8 mouse cellular contexts compared by ENCODE assay signal in genomic region chr2:12327216-12327615, GRCm38 (mm10). TPM values are rescaled to one million over a fixed set of nuclear protein-coding genes. Genes with fewer than 3 reads are reported as not detected.
DNase-seq lines count a peak whose midpoint lies in the region; ATAC-seq and TF ChIP-seq lines count a peak whose summit lies in the region.

No protein-coding gene starts in this region.

- 8% methylated on average over 10 of the region's 10 CpGs for WGBS in forebrain, embryonic 14.5 days
- WGBS in intestine, embryonic 14.5 days, result 12% methylated on average over 10 of the region's 10 CpGs
- WGBS in liver, embryonic 16.5 days (ENCODE audit: insufficient replicate concordance), result 14% methylated on average over 10 of the region's 10 CpGs
- WGBS in neural tube, embryonic 14.5 days, result 10% methylated on average over 10 of the region's 10 CpGs

- peak; percentile 67 for DNase-seq in CD4-positive, CD25-positive, alpha-beta regulatory T cell, adult 2 months (ENCODE audit: low read depth, low spot score)
- DNase-seq in ZHBTc4 (ENCODE audit: low read depth, low spot score), result peak; percentile 78
- peak; percentile 79 for DNase-seq in forebrain, embryonic 14.5 days (ENCODE audit: low spot score)
- peak; percentile 63 for DNase-seq in intestine, embryonic 14.5 days (ENCODE audit: low spot score)
- DNase-seq in left cerebral cortex, adult 2 months (ENCODE audit: extremely low spot score in 1 of 2, low spot score in 2 of 2), result no peak
- no peak for DNase-seq in cerebellum, adult 9-10 months

- TF ChIP-seq CTCF in left cerebral cortex, adult 2 months (IDR thresholded peaks at IDR 0.05), result no peak

- peaks cover 11% of the 10 kb centered on the region for H3K4me1 ChIP-seq in forebrain, embryonic 14.5 days (ENCODE audit: control insufficient read depth, insufficient read depth, low read length)
- H3K4me1 ChIP-seq in intestine, embryonic 14.5 days (replicated peaks; ENCODE audit: control insufficient read depth, insufficient read depth, low read length), result no peaks in the 10 kb centered on the region
- no peaks in the 10 kb centered on the region; the same call in none of the 2 replicates for H3K4me1 ChIP-seq in liver, embryonic 16.5 days (ENCODE audit: control insufficient read depth, low read depth, low read length)
- peaks cover 10% of the 10 kb centered on the region for H3K4me1 ChIP-seq in neural tube, embryonic 14.5 days (ENCODE audit: control insufficient read depth, insufficient read depth, low read length)

- H3K27me3 ChIP-seq in forebrain, embryonic 14.5 days (replicated peaks; ENCODE audit: control insufficient read depth, insufficient read depth, low read length), result no peaks in the 10 kb centered on the region
- H3K27me3 ChIP-seq in intestine, embryonic 14.5 days (replicated peaks; ENCODE audit: control insufficient read depth, insufficient read depth, low read length), result no peaks in the 10 kb centered on the region
- no peaks in the 10 kb centered on the region for H3K27me3 ChIP-seq in liver, embryonic 16.5 days (ENCODE audit: control insufficient read depth, insufficient read depth, low read depth, low read length)
- no peaks in the 10 kb centered on the region for H3K27me3 ChIP-seq in neural tube, embryonic 14.5 days (ENCODE audit: control insufficient read depth, insufficient read depth, low read length)

- no peak overlapping the region for H3K9ac ChIP-seq in forebrain, embryonic 14.5 days (ENCODE audit: low read length)
- H3K9ac ChIP-seq in intestine, embryonic 14.5 days (ENCODE audit: low read length), result no peak overlapping the region
- H3K9ac ChIP-seq in liver, embryonic 16.5 days (ENCODE audit: low read depth, low read length), result no peak overlapping the region
- H3K9ac ChIP-seq in neural tube, embryonic 14.5 days (replicated peaks; ENCODE audit: low read depth, low read length), result no peak overlapping the region

- ATAC-seq in forebrain, embryonic 14.5 days, result peak; percentile 74
- no peak for ATAC-seq in intestine, embryonic 14.5 days (replicated peaks; ENCODE audit: low FRiP score, low TSS enrichment, low read depth)
- 0 out of 2 replicates have a peak, but pooled peaks have one; percentile 47 for ATAC-seq in liver, embryonic 16.5 days (ENCODE audit: low read depth)
- peak; percentile 59; the same call in 1 of the 2 replicates for ATAC-seq in neural tube, embryonic 14.5 days (ENCODE audit: low read depth)

- no peak overlapping the region for H3K27ac ChIP-seq in forebrain, embryonic 14.5 days (ENCODE audit: low read depth, low read length)
- H3K27ac ChIP-seq in intestine, embryonic 14.5 days (ENCODE audit: low read depth), result no peak overlapping the region
- no peak overlapping the region for H3K27ac ChIP-seq in liver, embryonic 16.5 days (ENCODE audit: low read length)
- peak overlapping the region; percentile 24; the same call in 1 of the 2 replicates for H3K27ac ChIP-seq in neural tube, embryonic 14.5 days (ENCODE audit: low read depth, low read length)
- H3K27ac ChIP-seq in left cerebral cortex, adult 2 months, result no peak overlapping the region

- no peaks in the 10 kb centered on the region for H3K9me3 ChIP-seq in forebrain, embryonic 14.5 days (replicated peaks; ENCODE audit: control insufficient read depth, low read length)
- no peaks in the 10 kb centered on the region for H3K9me3 ChIP-seq in intestine, embryonic 14.5 days (ENCODE audit: control insufficient read depth, low read length)
- H3K9me3 ChIP-seq in liver, embryonic 16.5 days (replicated peaks; ENCODE audit: control insufficient read depth, low read length), result no peaks in the 10 kb centered on the region
- H3K9me3 ChIP-seq in neural tube, embryonic 14.5 days (ENCODE audit: control insufficient read depth, low read length), result no peaks in the 10 kb centered on the region

- intact Hi-C loops in left cerebral cortex, adult 2 months (cut with DNase I), result no loop called here

- no peaks in the 10 kb centered on the region for H3K36me3 ChIP-seq in forebrain, embryonic 14.5 days (ENCODE audit: control insufficient read depth, insufficient read depth, low read length)
- H3K36me3 ChIP-seq in intestine, embryonic 14.5 days (ENCODE audit: control insufficient read depth, insufficient read depth, low read length), result no peaks in the 10 kb centered on the region
- H3K36me3 ChIP-seq in liver, embryonic 16.5 days (ENCODE audit: control insufficient read depth, insufficient read depth), result no peaks in the 10 kb centered on the region
- H3K36me3 ChIP-seq in neural tube, embryonic 14.5 days (ENCODE audit: control insufficient read depth, insufficient read depth, low read length), result no peaks in the 10 kb centered on the region

- peak overlapping the region; percentile 8 for H3K4me3 ChIP-seq in forebrain, embryonic 14.5 days (ENCODE audit: low read depth, low read length)
- H3K4me3 ChIP-seq in intestine, embryonic 14.5 days (ENCODE audit: low read depth, low read length), result peak overlapping the region; percentile 10; the same call in 1 of the 2 replicates
- peak overlapping the region; percentile 48 for H3K4me3 ChIP-seq in liver, embryonic 16.5 days (ENCODE audit: low read depth, low read length)
- H3K4me3 ChIP-seq in neural tube, embryonic 14.5 days (ENCODE audit: low read depth, low read length), result peak overlapping the region; percentile 16; the same call in 1 of the 2 replicates
- H3K4me3 ChIP-seq in left cerebral cortex, adult 2 months, result no peak overlapping the region

- peak overlapping the region; percentile 41 for H3K4me2 ChIP-seq in forebrain, embryonic 14.5 days (ENCODE audit: low read length)
- peak overlapping the region; percentile 43 for H3K4me2 ChIP-seq in intestine, embryonic 14.5 days (ENCODE audit: low read length)
- H3K4me2 ChIP-seq in liver, embryonic 16.5 days (ENCODE audit: low read depth, low read length), result peak overlapping the region; percentile 64
- peak overlapping the region; percentile 43 for H3K4me2 ChIP-seq in neural tube, embryonic 14.5 days (ENCODE audit: low read depth, low read length)

RNA-seq across cellular contexts. Expression of gene Itga8, which starts 25.5 kb away (rescaled TPM):
- 1.5 and 2.3 TPM in 2 replicates for polyA plus RNA-seq in forebrain, embryonic 14.5 days (2014; fragmentation: Nextera tagmentation; extraction: Ambion mirVana)
- 27.5 and 33.0 TPM in 2 replicates for polyA plus RNA-seq in intestine, embryonic 14.5 days (2014; fragmentation: Nextera tagmentation; extraction: Ambion mirVana)
- polyA plus RNA-seq in liver, embryonic 16.5 days (2015; fragmentation: Nextera tagmentation; extraction: Ambion mirVana), result 2.6 and 2.7 TPM in 2 replicates
- polyA plus RNA-seq in neural tube, embryonic 14.5 days (2014; fragmentation: Nextera tagmentation; extraction: Ambion mirVana), result 2.4 and 4.4 TPM in 2 replicates
- total RNA-seq in left cerebral cortex, adult 2 months (2021), result 10 to 100 TPM in 1 of 2 experiments, 1 to 10 TPM in 1; 9.6 to 10.7 TPM

Comparison
In these comparisons a context has a peak if more than half of its experiments do, and no peak if none do; other contexts are left out.
1. DNase-seq: peak in CD4-positive, CD25-positive, alpha-beta regulatory T cell, adult 2 months (single experiment), ZHBTc4 (single experiment), forebrain, embryonic 14.5 days (single experiment) and intestine, embryonic 14.5 days (single experiment); none in left cerebral cortex, adult 2 months (0 of 2) and cerebellum, adult 9-10 months (single experiment).
2. Peak in every context shown above with its lines, with median percentiles within 50 percentile points of each other: H3K4me2 ChIP-seq.